Mouse (Mus musculus) adrenal gland, adult 2 months (tissue): ENCODE data around the gene Cyp4f16. TPM values are rescaled to one million over a fixed set of nuclear protein-coding genes. Genes with fewer than 3 reads are reported as not detected.
"Not testable (repeated sequence)": the region's sequence is repeated elsewhere in the genome, so short reads cannot be mapped to it uniquely, and the experiment has no call there.

ENCODE experiments used
- DNase-seq: peaks from one replicate; pipeline ENCODE4 v3.0.0; 2021
- polyA plus RNA-seq: library from polyadenylated mRNA; depleted of rRNA; stranded (reverse); fragments of >200 nt; gene quantifications from 2 replicates; pipeline ENCODE4 v1.2.3, GENCODE M21; 2012; rRNA removed
- total RNA-seq, 2 experiments: library from RNA; stranded (reverse); gene quantifications; 2 replicates each; pipeline ENCODE4 v1.2.3; 2021

Gene Cyp4f16
- total and polyA plus RNA-seq, 3 experiments, result 10.8 to 13.0 (median 11.3) TPM

GRCm38 (mm10) chr17:32550900-32551770 lies 14.8 kb downstream of the Cyp4f16 start:
- DNase-seq, result peak; percentile 89

- not testable (repeated sequence) for DNase-seq
Observed at GRCm38 (mm10) chr17:32553016-32553415, 16.7 kb downstream of the Cyp4f16 start.

GRCm38 (mm10) chr17:32554368-32554767 lies 18.0 kb downstream of the Cyp4f16 start:
- not testable (repeated sequence) for DNase-seq

- DNase-seq, result not testable (repeated sequence)
Observed at GRCm38 (mm10) chr17:32563301-32563700, 26.9 kb downstream of the Cyp4f16 start.

- DNase-seq, result not testable (repeated sequence)
Observed at GRCm38 (mm10) chr17:32573286-32573685, 36.9 kb downstream of the Cyp4f16 start.

GRCm38 (mm10) chr17:32577496-32578186 lies 41.3 kb downstream of the Cyp4f16 start:
- no peak for DNase-seq

- DNase-seq, result no peak
Observed at GRCm38 (mm10) chr17:32596494-32596893, 60.1 kb downstream of the Cyp4f16 start.

Other genes with a start within 250 kb of the Cyp4f16 start
- gene Akap8, start 215.3 kb upstream of the Cyp4f16 start, total RNA-seq, result 10 to 100 TPM; 58.1 to 88.6 TPM
- gene Akap8, start 215.3 kb upstream of the Cyp4f16 start, polyA plus RNA-seq, result 79.3 and 90.7 TPM in 2 replicates
- gene Akap8l, start 186.0 kb upstream of the Cyp4f16 start, total RNA-seq, result 100 to 1,000 TPM in 1 of 2 experiments, 10 to 100 TPM in 1; 74.1 to 117 TPM
- gene Akap8l, start 186.0 kb upstream of the Cyp4f16 start, polyA plus RNA-seq, result 398 and 521 TPM in 2 replicates
- 10 to 100 TPM; 45.9 to 48.9 TPM for gene Wiz, start 147.1 kb upstream of the Cyp4f16 start, total RNA-seq
- 58.3 and 64.0 TPM in 2 replicates for gene Wiz, start 147.1 kb upstream of the Cyp4f16 start, polyA plus RNA-seq
- 1 to 10 TPM; 1.2 to 1.6 TPM for gene Rasal3, start 133.0 kb upstream of the Cyp4f16 start, total RNA-seq
- gene Rasal3, start 133.0 kb upstream of the Cyp4f16 start, polyA plus RNA-seq, result 3.3 and 4.1 TPM in 2 replicates
- under 1 TPM; 0.29 to 0.35 TPM for gene Pglyrp2, start 112.4 kb upstream of the Cyp4f16 start, total RNA-seq
- gene Pglyrp2, start 112.4 kb upstream of the Cyp4f16 start, polyA plus RNA-seq, result 0.82 and 0.87 TPM in 2 replicates
- gene Cyp4f39, start 83.8 kb upstream of the Cyp4f16 start, total RNA-seq, result not detected
- not detected in 2 replicates for gene Cyp4f39, start 83.8 kb upstream of the Cyp4f16 start, polyA plus RNA-seq
- 10 to 100 TPM in 1 of 2 experiments, 1 to 10 TPM in 1; 7.2 to 10.3 TPM for gene Cyp4f17, start 30.5 kb upstream of the Cyp4f16 start, total RNA-seq
- 13.0 and 16.2 TPM in 2 replicates for gene Cyp4f17, start 30.5 kb upstream of the Cyp4f16 start, polyA plus RNA-seq
- not detected for gene Cyp4f37, start 84.8 kb downstream of the Cyp4f16 start, total RNA-seq
- not detected in 2 replicates for gene Cyp4f37, start 84.8 kb downstream of the Cyp4f16 start, polyA plus RNA-seq
- gene Cyp4f40, start 122.3 kb downstream of the Cyp4f16 start, total RNA-seq, result not detected
- not detected in 2 replicates for gene Cyp4f40, start 122.3 kb downstream of the Cyp4f16 start, polyA plus RNA-seq
- gene Cyp4f15, start 149.1 kb downstream of the Cyp4f16 start, total RNA-seq, result 1 to 10 TPM; 1.5 to 2.0 TPM
- 0.17 and 0.35 TPM in 2 replicates for gene Cyp4f15, start 149.1 kb downstream of the Cyp4f16 start, polyA plus RNA-seq